ENCODE assay signal across 41 mouse cellular contexts in the genomic region with DNA sequence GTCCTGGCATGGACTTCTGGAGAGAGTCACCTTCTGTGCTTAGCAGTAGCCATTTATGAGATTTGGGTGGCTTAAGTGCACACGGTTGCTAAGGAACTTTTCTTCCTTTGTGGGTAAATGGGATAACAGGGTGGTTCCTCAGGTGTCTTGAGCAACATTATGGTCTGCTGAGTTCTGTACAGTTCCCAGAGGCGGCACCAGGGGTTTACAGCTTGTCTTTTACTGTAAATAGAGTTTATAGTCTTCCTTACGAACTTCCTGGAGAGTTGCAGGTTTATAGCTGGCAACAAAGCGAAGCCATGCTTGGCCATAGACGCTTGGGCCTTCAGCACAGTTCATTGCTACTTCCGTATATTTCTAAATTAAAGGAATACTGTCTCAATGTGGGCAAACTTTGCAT. TPM values are rescaled to one million over a fixed set of nuclear protein-coding genes. Genes with fewer than 3 reads are reported as not detected.
"Had no signal": no experiment of that assay in that cellular context is flagged by ENCODE, and none has a peak within 500 bp of the region (broad histone marks: within the 10 kb centered on the region; RNA-seq: fewer than 3 reads in every experiment).

No protein-coding gene starts in this region.

- H3K4me1 ChIP-seq: hindbrain, embryonic 10.5 days; hindbrain, embryonic 12.5 days; hindbrain, embryonic 15.5 days; kidney, embryonic 15.5 days had no signal

- H3K27me3 ChIP-seq: heart, embryonic 12.5 days; heart, embryonic 15.5 days; hindbrain, embryonic 12.5 days; hindbrain, embryonic 13.5 days; hindbrain, embryonic 15.5 days had no signal

- H3K9ac ChIP-seq: heart, embryonic 12.5 days; heart, embryonic 13.5 days; heart, embryonic 15.5 days; hindbrain, embryonic 12.5 days; hindbrain, embryonic 13.5 days; hindbrain, embryonic 14.5 days; hindbrain, embryonic 15.5 days; kidney, embryonic 15.5 days had no signal

- H3K9me3 ChIP-seq: heart, embryonic 10.5 days; heart, embryonic 12.5 days; heart, embryonic 13.5 days; heart, embryonic 15.5 days; hindbrain, embryonic 10.5 days; hindbrain, embryonic 12.5 days; hindbrain, embryonic 13.5 days; hindbrain, embryonic 15.5 days; kidney, embryonic 15.5 days had no signal

- H3K36me3 ChIP-seq: heart, embryonic 10.5 days; heart, embryonic 12.5 days; heart, embryonic 13.5 days; heart, embryonic 15.5 days; hindbrain, embryonic 10.5 days; hindbrain, embryonic 12.5 days; hindbrain, embryonic 13.5 days; hindbrain, embryonic 15.5 days; kidney, embryonic 15.5 days had no signal

- H3K27ac ChIP-seq: heart, embryonic 10.5 days; heart, embryonic 13.5 days; heart, embryonic 15.5 days; hindbrain, embryonic 10.5 days; hindbrain, embryonic 12.5 days; hindbrain, embryonic 13.5 days; hindbrain, embryonic 14.5 days; hindbrain, embryonic 15.5 days; hindbrain, postnatal 0 days; kidney, embryonic 15.5 days; kidney, postnatal 0 days; layer of hippocampus, adult 2 months; left cerebral cortex, adult 2 months had no signal

- DNase-seq: heart, postnatal 10 days; heart, postnatal 14 days; heart, postnatal 36 days; heart, postnatal 4 days; kidney, adult 11 months; kidney, adult 18-20 months; kidney, adult 2 months; kidney, adult 8-10 months; kidney, adult 9 months; kidney, postnatal 10 days; kidney, postnatal 14 days; kidney, postnatal 25 days; kidney, postnatal 36 days; kidney, postnatal 4 days; layer of hippocampus, adult 9-11 months; layer of hippocampus, postnatal 36 days had no signal

- ATAC-seq: hindbrain, embryonic 16.5 days; hindbrain, postnatal 0 days; inflammation-experienced regulatory T-cells, adult 6 months; intestine, embryonic 16.5 days had no signal

- H3K4me2 ChIP-seq: heart, embryonic 11.5 days; heart, embryonic 12.5 days; heart, embryonic 13.5 days; heart, embryonic 15.5 days; hindbrain, embryonic 12.5 days; hindbrain, embryonic 13.5 days; hindbrain, embryonic 14.5 days; hindbrain, embryonic 15.5 days; kidney, embryonic 15.5 days had no signal

- H3K4me3 ChIP-seq: heart, embryonic 10.5 days; heart, embryonic 12.5 days; heart, embryonic 13.5 days; heart, embryonic 15.5 days; hindbrain, embryonic 10.5 days; hindbrain, embryonic 12.5 days; hindbrain, embryonic 13.5 days; hindbrain, embryonic 15.5 days; kidney, embryonic 15.5 days; layer of hippocampus, adult 2 months; left cerebral cortex, adult 2 months had no signal

RNA-seq across cellular contexts. Expression of gene Syndig1l, which starts 15.9 kb away (rescaled TPM):
- total RNA-seq: heart, adult 8-10 months; heart, postnatal 10 days; heart, postnatal 14 days; heart, postnatal 25 days; heart, postnatal 36 days; heart, postnatal 4 days; hematopoietic stem cell, adult 5-6 weeks had no signal
- polyA plus RNA-seq: heart, embryonic 11.5 days; heart, embryonic 12.5 days; heart, embryonic 13.5 days; heart, embryonic 14.5 days; heart, embryonic 15.5 days; heart, embryonic 16.5 days; heart, postnatal 0 days; inflammation-experienced regulatory T-cells, adult 6 months; kidney, adult 2 months; kidney, embryonic 14.5 days; kidney, postnatal 0 days had no signal
